Mouse (Mus musculus) lung, embryonic 16.5 days (tissue): ENCODE measurements at regions not wholly inside any gene's neighbourhood (a gene's known extent, or its start where the extent isn't known, plus 50 kb on each side); places are given as distances from the start of the nearest gene placed in this dataset.

Experiments
- ATAC-seq: fragments of 200-750 bp; cut with Nextera tagmentation; 2 replicates; pipeline ENCODE4 v1.8.0; 2017; ENCODE audit warnings: low read depth, mild to moderate bottlenecking, moderate library complexity
- H3K27ac ChIP-seq: fragments of 300-500 bp; sonication (generic); 2 replicates; pipeline ENCODE4 v1.5.1; 2014; ENCODE audit warnings: mild to moderate bottlenecking, control low read depth, low read length
- H3K27me3 ChIP-seq: fragments of 300-500 bp; sonication (generic); 2 replicates; pipeline ENCODE4 v1.6.1; 2014; ENCODE audit warnings: low read depth, low read length, mixed read lengths; ENCODE audit not compliant: control insufficient read depth, insufficient read depth
- H3K36me3 ChIP-seq: fragments of 300-500 bp; sonication (generic); 2 replicates; pipeline ENCODE4 v1.6.1; 2014; ENCODE audit warnings: low read length; ENCODE audit not compliant: control insufficient read depth, insufficient read depth
- H3K4me1 ChIP-seq: fragments of 300-500 bp; sonication (generic); replicated peaks from 2 replicates; pipeline ENCODE4 v1.6.1; 2014; ENCODE audit warnings: low read length, mixed read lengths; ENCODE audit not compliant: control insufficient read depth, insufficient read depth
- H3K4me2 ChIP-seq: fragments of 300-500 bp; sonication (generic); 2 replicates; pipeline ENCODE4 v1.6.1; 2014; ENCODE audit warnings: low read depth, low read length, control low read depth
- H3K4me3 ChIP-seq: fragments of 300-500 bp; sonication (generic); 2 replicates; pipeline ENCODE4 v1.5.1; 2014; ENCODE audit warnings: mild to moderate bottlenecking, low read length, control low read depth
- H3K9ac ChIP-seq: fragments of 300-500 bp; sonication (generic); 2 replicates; pipeline ENCODE4 v1.6.1; 2014; ENCODE audit warnings: low read length, control low read depth
- H3K9me3 ChIP-seq: fragments of 300-500 bp; sonication (generic); 2 replicates; pipeline ENCODE4 v1.6.1; 2016; ENCODE audit warnings: low read length; ENCODE audit not compliant: control insufficient read depth
- WGBS: fragments of 180-500 bp; shearing (Covaris S2); extraction: QIAGEN DNeasy Blood & Tissue Kit; methylation state at CpG from one replicate; pipeline ENCODE4 v1.1.7; 2014; 5-methylcytosine and 5-hydroxymethylcytosine counted together

DNA sequence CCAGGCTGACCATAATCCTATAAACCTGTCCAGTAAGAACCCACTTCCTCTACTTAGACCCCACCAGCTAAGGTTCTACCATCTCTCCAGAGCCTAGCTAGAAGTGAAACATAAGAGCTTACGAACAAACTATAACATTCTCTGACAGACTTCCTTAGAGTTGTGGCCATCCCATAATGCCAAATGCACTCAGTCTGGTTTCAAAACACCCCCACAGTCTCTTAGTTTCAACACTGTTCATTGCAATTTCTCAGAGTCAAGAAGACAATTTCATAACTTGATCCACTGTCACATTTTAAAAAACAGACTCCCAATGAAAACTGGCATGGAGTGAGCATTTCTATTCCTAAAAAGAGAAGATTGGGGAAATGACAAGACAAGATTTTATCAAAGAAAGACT is 139.2 kb upstream of the Kcnip4 start:
- Histone ChIP-seq H3K36me3 (no peaks in the 10 kb centered on the region), H3K4me1 (no peaks in the 10 kb centered on the region), H3K9ac (no peak overlapping the region), H3K27ac (no peak overlapping the region), H3K9me3 (no peaks in the 10 kb centered on the region), H3K4me3 (no peak overlapping the region), H3K27me3 (no peaks in the 10 kb centered on the region), H3K4me2 (no peak overlapping the region)
- WGBS, result 92% methylated on average over 1 of the region's 1 CpGs
- ATAC-seq, result no peak

DNA sequence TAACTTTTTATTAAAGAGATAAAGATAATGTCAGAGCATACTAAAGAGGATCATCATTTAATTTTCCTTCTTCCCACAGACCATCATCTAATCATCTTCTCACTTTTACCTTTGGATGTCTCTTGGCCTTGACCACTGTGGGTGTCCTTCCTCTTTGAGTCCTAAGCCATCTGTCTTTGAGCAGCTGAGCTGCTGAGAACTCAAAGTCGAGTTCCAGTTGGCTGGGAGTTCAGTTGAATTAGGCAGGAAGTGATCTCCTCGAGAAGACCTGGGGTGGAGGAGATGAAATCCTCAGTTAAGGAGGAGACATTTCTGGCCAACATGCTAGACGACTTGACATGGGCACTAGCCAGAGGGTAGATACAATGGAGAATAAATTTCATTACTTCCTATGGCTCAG is 137.4 kb upstream of the Kcnip4 start:
- 50% methylated on average over 3 of the region's 3 CpGs for WGBS
- Histone ChIP-seq H3K9ac (no peak overlapping the region), H3K27me3 (no peaks in the 10 kb centered on the region), H3K36me3 (no peaks in the 10 kb centered on the region), H3K27ac (no peak overlapping the region), H3K9me3 (no peaks in the 10 kb centered on the region), H3K4me1 (no peaks in the 10 kb centered on the region), H3K4me2 (no peak overlapping the region), H3K4me3 (no peak overlapping the region)
- ATAC-seq, result no peak

DNA sequence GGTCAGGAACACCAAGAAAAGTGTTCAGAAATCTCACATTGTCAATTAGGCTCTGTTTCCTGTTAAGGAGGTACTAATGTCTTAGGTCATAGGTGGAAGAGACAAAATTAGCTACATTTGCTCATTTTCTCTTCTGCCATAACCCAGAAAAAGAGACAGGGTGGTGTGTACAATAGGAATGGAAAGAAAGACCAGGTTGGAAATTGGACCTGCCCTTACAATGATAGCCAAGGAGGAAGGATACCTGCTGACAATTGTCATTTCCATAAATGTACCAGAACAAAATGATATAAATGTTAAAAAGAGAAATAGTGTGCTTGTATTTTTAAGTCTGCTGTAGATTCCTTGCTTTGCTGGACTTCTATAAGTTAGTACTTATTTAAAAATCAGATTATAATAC is 135.9 kb upstream of the Kcnip4 start:
- Histone ChIP-seq H3K9ac (no peak overlapping the region), H3K27ac (no peak overlapping the region), H3K27me3 (no peaks in the 10 kb centered on the region), H3K4me1 (no peaks in the 10 kb centered on the region), H3K4me2 (no peak overlapping the region), H3K4me3 (no peak overlapping the region), H3K36me3 (no peaks in the 10 kb centered on the region), H3K9me3 (no peaks in the 10 kb centered on the region)
- no peak for ATAC-seq

DNA sequence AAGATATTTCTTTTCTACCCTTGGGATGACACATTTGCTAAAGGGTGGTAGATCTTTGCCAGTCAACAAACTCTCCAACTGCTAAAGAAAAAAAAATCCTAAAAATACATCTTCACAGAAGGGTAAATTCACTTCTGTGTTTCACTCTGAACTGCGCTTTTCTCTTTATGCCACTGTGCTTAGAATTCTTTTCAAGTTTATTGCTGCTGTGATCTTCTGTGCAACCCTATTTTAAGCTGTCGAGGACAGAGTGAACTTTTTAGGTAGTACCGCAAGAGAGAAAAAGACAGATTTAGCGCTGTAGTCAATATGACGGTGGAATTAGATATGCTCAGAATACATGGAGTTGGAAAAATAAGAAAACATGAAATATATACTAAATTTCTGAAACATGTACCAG is 126.2 kb upstream of the Kcnip4 start:
- WGBS, result 96% methylated on average over 5 of the region's 5 CpGs
- no peak overlapping the region for H3K4me2 ChIP-seq
- no peak overlapping the region for H3K4me3 ChIP-seq
- H3K9me3 ChIP-seq, result no peaks in the 10 kb centered on the region
- no peak overlapping the region for H3K9ac ChIP-seq
- no peak for ATAC-seq
- no peaks in the 10 kb centered on the region for H3K27me3 ChIP-seq
- no peaks in the 10 kb centered on the region for H3K36me3 ChIP-seq
- H3K27ac ChIP-seq, result no peak overlapping the region
- H3K4me1 ChIP-seq, result no peaks in the 10 kb centered on the region

DNA sequence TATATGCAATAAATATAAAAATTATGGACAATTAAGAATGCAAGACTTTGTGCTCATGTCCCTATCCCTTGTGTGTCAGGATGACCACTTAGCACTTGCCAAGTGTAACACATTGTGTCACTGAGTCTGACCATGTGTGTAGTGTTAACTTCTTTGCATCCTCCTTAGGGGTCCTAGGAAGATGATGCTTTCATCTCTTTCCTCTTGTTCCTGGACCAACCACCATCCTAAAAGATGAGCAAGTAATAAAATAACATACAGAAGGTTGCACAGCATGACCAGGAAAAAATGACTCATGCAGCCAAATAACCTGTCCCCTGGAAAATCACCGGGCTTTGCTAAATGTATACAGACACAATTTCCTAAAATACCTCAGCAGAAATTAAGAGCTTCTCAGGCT is 121.1 kb upstream of the Kcnip4 start:
- Histone ChIP-seq H3K4me2 (no peak overlapping the region), H3K27ac (no peak overlapping the region), H3K36me3 (no peaks in the 10 kb centered on the region), H3K4me1 (no peaks in the 10 kb centered on the region), H3K9ac (no peak overlapping the region), H3K4me3 (no peak overlapping the region), H3K9me3 (no peaks in the 10 kb centered on the region), H3K27me3 (no peaks in the 10 kb centered on the region)
- ATAC-seq, result no peak
- 85% methylated on average over 1 of the region's 1 CpGs for whole genome bisulfite sequencing

DNA sequence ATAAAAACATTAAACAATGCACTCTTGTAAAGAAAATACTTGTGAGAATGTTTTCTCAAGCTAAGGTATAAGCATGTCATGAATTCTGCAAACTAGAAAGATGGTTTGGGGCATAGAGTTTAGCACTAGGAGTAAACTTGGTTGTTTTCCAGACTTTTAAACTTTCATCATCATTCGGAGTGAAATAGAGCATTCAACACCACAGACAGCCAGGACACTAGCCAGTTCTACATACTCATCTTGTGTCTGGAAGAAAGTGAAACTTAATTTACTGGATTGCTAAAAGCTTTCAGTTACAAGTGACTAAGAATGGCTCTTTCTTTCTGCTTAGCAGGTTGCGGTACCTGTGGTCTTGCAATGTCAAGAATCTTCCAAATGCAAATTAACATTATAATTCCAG is 119.9 kb upstream of the Kcnip4 start:
- H3K4me2 ChIP-seq, result no peak overlapping the region
- 84% methylated on average over 2 of the region's 2 CpGs for WGBS
- no peaks in the 10 kb centered on the region for H3K36me3 ChIP-seq
- H3K27ac ChIP-seq, result no peak overlapping the region
- no peak for ATAC-seq
- no peaks in the 10 kb centered on the region for H3K4me1 ChIP-seq
- H3K9ac ChIP-seq, result no peak overlapping the region
- no peaks in the 10 kb centered on the region for H3K9me3 ChIP-seq
- H3K27me3 ChIP-seq, result no peaks in the 10 kb centered on the region
- no peak overlapping the region for H3K4me3 ChIP-seq

DNA sequence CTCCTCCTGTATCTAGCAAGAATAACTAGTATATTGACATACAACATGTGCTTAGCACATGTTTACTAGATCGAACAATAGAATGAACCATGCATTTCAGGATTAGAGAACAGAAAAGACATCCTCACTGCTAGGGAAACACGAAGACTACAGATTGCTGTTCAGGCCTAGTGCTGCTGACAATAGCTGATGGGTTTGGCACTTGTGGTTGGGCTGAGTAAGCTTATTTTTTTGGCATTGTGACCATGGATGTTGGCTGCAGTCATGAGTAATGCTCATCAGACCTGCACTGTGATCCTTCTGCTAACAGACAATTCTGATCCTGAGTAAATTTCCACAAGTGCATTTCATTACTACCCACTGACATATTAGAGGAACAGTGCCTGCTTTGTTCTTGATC is 117.7 kb upstream of the Kcnip4 start:
- Histone ChIP-seq H3K36me3 (no peaks in the 10 kb centered on the region), H3K4me2 (no peak overlapping the region), H3K27me3 (no peaks in the 10 kb centered on the region), H3K27ac (no peak overlapping the region), H3K4me1 (no peaks in the 10 kb centered on the region), H3K9me3 (no peaks in the 10 kb centered on the region), H3K9ac (no peak overlapping the region), H3K4me3 (no peak overlapping the region)
- no peak for ATAC-seq
- WGBS, result 75% methylated on average over 2 of the region's 2 CpGs

DNA sequence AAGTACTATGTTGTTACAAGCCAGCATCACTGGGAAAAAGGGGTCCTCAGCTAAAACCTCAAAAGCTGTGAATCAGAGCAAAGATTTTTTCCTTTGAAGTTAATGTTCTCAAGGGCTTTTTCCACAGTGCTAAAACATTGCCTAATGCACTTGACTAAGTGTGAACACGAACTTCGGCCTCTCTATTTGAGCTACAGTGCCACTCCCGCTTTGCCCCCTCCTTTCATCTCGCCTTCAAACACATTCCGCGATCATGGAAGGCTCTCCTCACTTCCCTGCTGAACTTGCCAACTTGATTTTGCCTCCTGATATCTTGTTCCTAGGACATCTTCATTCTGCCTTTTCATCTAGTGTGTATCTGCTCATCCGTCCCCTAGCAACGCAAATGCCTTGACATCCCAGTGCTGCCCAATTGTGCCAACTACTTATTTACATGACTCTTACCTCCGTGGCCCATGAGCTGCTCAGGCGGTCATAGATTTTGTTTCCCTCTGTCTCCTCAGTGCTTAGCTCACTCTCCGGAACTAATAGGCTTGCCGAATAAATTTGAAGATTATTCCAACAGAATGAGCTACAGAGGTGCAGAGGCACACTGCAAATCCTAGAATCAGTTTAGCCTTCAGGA is 116.6 kb upstream of the Kcnip4 start:
- no peaks in the 10 kb centered on the region for H3K36me3 ChIP-seq
- 64% methylated on average over 12 of the region's 12 CpGs for WGBS

DNA sequence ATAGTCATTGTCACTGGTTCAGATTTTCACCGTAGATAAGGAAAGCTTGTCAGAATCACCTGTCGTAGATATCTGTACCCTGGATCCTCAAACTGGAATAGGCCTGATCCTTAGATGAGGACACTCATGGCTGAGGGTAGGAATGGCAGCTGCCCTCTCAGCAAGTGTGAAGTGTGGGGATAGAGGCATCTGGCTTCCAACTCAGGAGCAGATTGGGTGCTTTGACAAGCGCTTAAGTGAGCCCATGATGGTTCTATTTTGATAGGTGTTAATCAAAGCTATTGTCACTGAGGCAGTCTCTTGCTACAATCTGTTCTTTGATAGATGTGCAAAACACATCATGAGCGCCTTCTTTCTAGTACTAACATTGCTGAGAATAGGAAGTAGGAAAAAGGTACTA is 114.9 kb upstream of the Kcnip4 start:
- Histone ChIP-seq H3K4me1 (no peaks in the 10 kb centered on the region), H3K27me3 (no peaks in the 10 kb centered on the region), H3K36me3 (no peaks in the 10 kb centered on the region), H3K4me3 (no peak overlapping the region), H3K9ac (no peak overlapping the region), H3K4me2 (no peak overlapping the region), H3K27ac (no peak overlapping the region), H3K9me3 (no peaks in the 10 kb centered on the region)
- whole genome bisulfite sequencing, result 79% methylated on average over 4 of the region's 4 CpGs
- no peak for ATAC-seq

More for the DNA sequence above, 116.6 kb upstream of the Kcnip4 start:
- H3K27me3 ChIP-seq, result no peaks in the 10 kb centered on the region
- peak; percentile 60 for ATAC-seq
- no peak overlapping the region for H3K9ac ChIP-seq
- H3K27ac ChIP-seq, result no peak overlapping the region
- H3K9me3 ChIP-seq, result no peaks in the 10 kb centered on the region
- no peak overlapping the region for H3K4me2 ChIP-seq
- H3K4me1 ChIP-seq, result no peaks in the 10 kb centered on the region
- H3K4me3 ChIP-seq, result no peak overlapping the region

DNA sequence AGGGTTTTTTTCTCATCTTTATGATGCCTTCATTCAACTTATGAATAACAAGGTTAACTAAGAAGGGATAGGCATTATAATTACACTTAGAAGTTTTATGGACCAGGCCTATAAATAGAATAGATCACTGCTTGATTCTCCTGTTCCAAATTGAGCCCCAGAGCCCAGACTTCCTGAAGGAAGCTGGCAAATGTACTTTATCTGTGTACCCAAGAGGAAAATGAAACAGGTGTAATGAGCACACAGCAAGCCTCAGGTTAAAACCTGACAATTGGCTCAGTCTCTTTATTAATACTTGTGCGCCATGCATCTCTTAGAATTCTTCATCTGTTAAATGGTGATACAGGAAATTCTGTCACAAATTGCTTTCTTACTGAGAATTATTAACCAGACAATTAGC is 95.4 kb upstream of the Kcnip4 start:
- Histone ChIP-seq H3K27me3 (no peaks in the 10 kb centered on the region), H3K4me1 (no peaks in the 10 kb centered on the region), H3K9me3 (no peaks in the 10 kb centered on the region), H3K27ac (no peak overlapping the region), H3K36me3 (no peaks in the 10 kb centered on the region), H3K9ac (no peak overlapping the region), H3K4me3 (no peak overlapping the region), H3K4me2 (no peak overlapping the region)
- no peak for ATAC-seq
- WGBS, result 87% methylated on average over 1 of the region's 1 CpGs
